Mouse (Mus musculus): ENCODE measurements around the gene Midn. TPM values are rescaled to one million over a fixed set of nuclear protein-coding genes. Genes with fewer than 3 reads are reported as not detected.
"Not testable (repeated sequence)": the region's sequence is repeated elsewhere in the genome, so short reads cannot be mapped to it uniquely, and the experiment has no call there.

Midn gene
- total and polyA plus RNA-seq, 2 experiments, result 6.9 to 38.8 TPM

- Histone ChIP-seq H3K4me1 (ENCODE audit: control insufficient read depth, insufficient read depth, low read length) (peaks cover 13% of the 10 kb centered on the region), H3K27me3 (ENCODE audit: control insufficient read depth, insufficient read depth, low read length) (no peaks in the 10 kb centered on the region), H3K79me2 (ENCODE audit: control insufficient read depth, insufficient read depth, low read length) (0 out of 2 replicates have a peak, but pooled peaks cover under 1% of the 10 kb centered on the region), H3K4me3 (ENCODE audit: insufficient read depth, low read depth, low read length) (peak overlapping the region; percentile 32; the same call in 1 of the 2 replicates), H3K9ac (ENCODE audit: low read depth, low read length) (peak overlapping the region; percentile 55), H3K27ac (replicated peaks; ENCODE audit: insufficient read depth, low read depth, low read length) (peak overlapping the region; percentile 51), H3K36me3 (ENCODE audit: control insufficient read depth, insufficient read depth, low read length) (no peaks in the 10 kb centered on the region; the same call in 1 of the 2 replicates)
- peak; percentile 88 for DNase-seq (ENCODE audit: extremely low read depth, low read depth, low spot score)
- TF ChIP-seq POLR2A (IDR thresholded peaks at IDR 0.05; ENCODE audit: extremely low read depth, insufficient read depth, low read length), result no peak
- TF ChIP-seq CTCF (IDR thresholded peaks at IDR 0.05; ENCODE audit: low read depth, low read length), result no peak
- under 1% methylated on average over 17 of the region's 17 CpGs for WGBS
Observed at GRCm38 (mm10) chr10:80164998-80165344, 16.9 kb downstream of the Midn start.

- H3K4me3 ChIP-seq (ENCODE audit: insufficient read depth, low read depth, low read length), result peak within 1 kb of the TSS; percentile 32; the same call in 1 of the 2 replicates
- peaks cover 6% of the 10 kb centered on the region; the same call in 1 of the 2 replicates for H3K79me2 ChIP-seq (ENCODE audit: control insufficient read depth, insufficient read depth, low read length)
- H3K4me1 ChIP-seq (ENCODE audit: control insufficient read depth, insufficient read depth, low read length), result peaks cover 8% of the 10 kb centered on the region
- no peak for DNase-seq (ENCODE audit: extremely low read depth, low read depth, low spot score)
- H3K36me3 ChIP-seq (ENCODE audit: control insufficient read depth, insufficient read depth, low read length), result no peaks in the 10 kb centered on the region; the same call in none of the 2 replicates
- WGBS, result 26% methylated on average over 20 of the region's 20 CpGs
- no peaks in the 10 kb centered on the region for H3K27me3 ChIP-seq (ENCODE audit: control insufficient read depth, insufficient read depth, low read length)
- peak within 1 kb of the TSS; percentile 55 for H3K9ac ChIP-seq (ENCODE audit: low read depth, low read length)
- TF ChIP-seq CTCF (IDR thresholded peaks at IDR 0.05; ENCODE audit: low read depth, low read length), result no peak
- H3K27ac ChIP-seq (replicated peaks; ENCODE audit: insufficient read depth, low read depth, low read length), result peak within 1 kb of the TSS; percentile 51
Observed at GRCm38 (mm10) chr10:80165392-80166128, 17.5 kb downstream of the Midn start, which contains the start of gene Cirbp. Gene Cirbp, plus strand, starts transcription at chr10:80165985.

- not testable (repeated sequence) for H3K27ac ChIP-seq (replicated peaks; ENCODE audit: insufficient read depth, low read depth, low read length); H3K4me1 ChIP-seq (ENCODE audit: control insufficient read depth, insufficient read depth, low read length)
Observed at GRCm38 (mm10) chr10:80166136-80166535, 18.1 kb downstream of the Midn start.

GRCm38 (mm10) chr10:80167460-80168037 lies 19.5 kb downstream of the Midn start:
- peaks cover 5% of the 10 kb centered on the region for H3K4me1 ChIP-seq (ENCODE audit: control insufficient read depth, insufficient read depth, low read length)
- DNase-seq (ENCODE audit: extremely low read depth, low read depth, low spot score), result peak; percentile 90
- H3K27ac ChIP-seq (replicated peaks; ENCODE audit: insufficient read depth, low read depth, low read length), result peak overlapping the region; percentile 85

More at GRCm38 (mm10) chr10:80166136-80166535, 18.1 kb downstream of the Midn start:
- not testable (repeated sequence) for H3K36me3 ChIP-seq (ENCODE audit: control insufficient read depth, insufficient read depth, low read length); H3K27me3 ChIP-seq (ENCODE audit: control insufficient read depth, insufficient read depth, low read length); H3K79me2 ChIP-seq (ENCODE audit: control insufficient read depth, insufficient read depth, low read length); H3K9ac ChIP-seq (ENCODE audit: low read depth, low read length); H3K4me3 ChIP-seq (ENCODE audit: insufficient read depth, low read depth, low read length); DNase-seq (ENCODE audit: extremely low read depth, low read depth, low spot score)
- 95% methylated on average over 4 of the region's 4 CpGs for WGBS

GRCm38 (mm10) chr10:80168038-80168661 lies 20.1 kb downstream of the Midn start:
- Histone ChIP-seq H3K4me1 (ENCODE audit: control insufficient read depth, insufficient read depth, low read length) (peaks cover 5% of the 10 kb centered on the region), H3K79me2 (ENCODE audit: control insufficient read depth, insufficient read depth, low read length) (peaks cover 6% of the 10 kb centered on the region; the same call in 1 of the 2 replicates), H3K9ac (ENCODE audit: low read depth, low read length) (peak overlapping the region; percentile 92), H3K27me3 (ENCODE audit: control insufficient read depth, insufficient read depth, low read length) (no peaks in the 10 kb centered on the region), H3K36me3 (ENCODE audit: control insufficient read depth, insufficient read depth, low read length) (peaks cover 6% of the 10 kb centered on the region), H3K27ac (replicated peaks; ENCODE audit: insufficient read depth, low read depth, low read length) (peak overlapping the region; percentile 85), H3K4me3 (ENCODE audit: insufficient read depth, low read depth, low read length) (peak overlapping the region; percentile 78)
- TF ChIP-seq POLR2A (IDR thresholded peaks at IDR 0.05; ENCODE audit: extremely low read depth, insufficient read depth, low read length), result no peak
- no peak for TF ChIP-seq CTCF (IDR thresholded peaks at IDR 0.05; ENCODE audit: low read depth, low read length)
- WGBS, result 0% methylated on average over 48 of the region's 48 CpGs
- peak; percentile 89 for DNase-seq (ENCODE audit: extremely low read depth, low read depth, low spot score)

More at GRCm38 (mm10) chr10:80167460-80168037, 19.5 kb downstream of the Midn start:
- H3K4me3 ChIP-seq (ENCODE audit: insufficient read depth, low read depth, low read length), result peak overlapping the region; percentile 78
- H3K27me3 ChIP-seq (ENCODE audit: control insufficient read depth, insufficient read depth, low read length), result no peaks in the 10 kb centered on the region
- peaks cover 6% of the 10 kb centered on the region for H3K36me3 ChIP-seq (ENCODE audit: control insufficient read depth, insufficient read depth, low read length)
- no peak for TF ChIP-seq CTCF (IDR thresholded peaks at IDR 0.05; ENCODE audit: low read depth, low read length)
- TF ChIP-seq POLR2A (IDR thresholded peaks at IDR 0.05; ENCODE audit: extremely low read depth, insufficient read depth, low read length), result no peak
- H3K79me2 ChIP-seq (ENCODE audit: control insufficient read depth, insufficient read depth, low read length), result peaks cover 6% of the 10 kb centered on the region; the same call in 1 of the 2 replicates
- peak overlapping the region; percentile 92 for H3K9ac ChIP-seq (ENCODE audit: low read depth, low read length)
- WGBS, result under 1% methylated on average over 46 of the region's 55 CpGs

Measured in liver, adult 2 months (tissue).